Mouse (Mus musculus) cortical plate, adult 2 months (tissue): ENCODE data around the gene Suz12.

Experiments used
- CTCF ChIP-seq: fragments of 200-500 bp; IDR thresholded peaks from 2 replicates; pipeline ENCODE4 v1.5.1; 2011; ENCODE audit warnings: mild to moderate bottlenecking, control low read depth, low read length; ENCODE audit not compliant: insufficient read depth; ENCODE audit errors: extremely low read depth
- POLR2A ChIP-seq: fragments of 200-500 bp; IDR thresholded peaks from 2 replicates; pipeline ENCODE4 v1.6.1; 2011; ENCODE audit warnings: mild to moderate bottlenecking, low read length, control low read depth; ENCODE audit not compliant: insufficient read depth; ENCODE audit errors: extremely low read depth

DNA sequence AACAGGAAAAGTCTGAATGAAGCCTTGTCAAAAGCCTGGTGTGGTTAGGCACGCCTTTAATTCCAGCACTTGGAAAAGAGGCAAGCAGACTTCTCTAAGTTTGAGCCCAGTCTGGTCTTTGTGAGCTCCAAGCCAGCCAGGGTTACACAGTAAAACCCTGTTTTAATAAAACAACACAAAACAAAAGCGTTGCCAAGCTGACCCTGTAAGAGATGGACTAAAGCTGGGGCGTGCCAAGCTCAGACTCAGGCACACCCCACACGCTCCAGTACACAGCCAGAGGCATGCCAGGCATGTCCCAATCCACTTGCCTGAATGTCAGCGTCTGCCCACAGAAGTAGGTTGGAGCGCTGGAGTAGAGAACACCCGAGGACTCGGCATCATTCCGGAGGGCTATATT, 63.2 kb downstream of the Suz12 start:
- no peak for TF ChIP-seq CTCF
- TF ChIP-seq POLR2A, result no peak
